Mouse (Mus musculus): Measurements from ENCODE around the gene Osbpl3. TPM values are rescaled to one million over a fixed set of nuclear protein-coding genes. Genes with fewer than 3 reads are reported as not detected.

Gene Osbpl3
- polyA plus RNA-seq, 1 experiment from 2014 or later: 9.3 TPM

DNA sequence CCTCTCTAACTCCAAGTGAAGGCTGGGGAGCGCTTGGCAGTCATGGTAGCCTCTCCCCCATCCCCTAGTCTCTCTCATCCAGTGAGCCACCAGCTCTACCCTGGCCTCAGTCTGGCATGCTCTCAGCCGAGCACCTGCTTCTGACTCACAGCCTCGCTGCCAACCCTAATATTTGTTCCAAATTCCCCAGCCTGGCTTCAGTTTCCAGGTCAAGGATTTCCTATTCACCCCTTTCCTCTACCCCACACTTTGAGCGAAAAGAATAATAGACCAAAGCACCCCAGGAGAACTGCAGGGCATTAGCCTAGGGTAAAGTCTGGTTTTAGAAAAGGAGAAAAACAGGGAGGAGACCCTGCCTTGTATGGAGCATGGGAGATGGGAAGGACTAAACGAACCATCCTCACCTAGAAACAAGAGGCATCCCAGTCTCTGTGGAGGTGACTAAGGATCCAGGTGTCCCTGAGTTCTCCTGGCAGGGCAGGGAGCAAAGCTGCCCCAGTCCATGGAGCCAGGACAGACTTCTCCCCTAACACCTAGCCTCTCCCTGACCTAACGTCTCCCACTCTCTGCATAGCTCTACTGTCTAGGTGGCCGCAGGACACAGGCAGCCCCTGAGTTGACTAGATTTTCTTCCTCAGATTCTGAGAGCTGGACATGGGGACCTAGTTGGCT, 60.2 kb downstream of the Osbpl3 start:
- no peak for ATAC-seq (replicated peaks; ENCODE audit: insufficient number of reproducible peaks, low FRiP score, low TSS enrichment)

DNA sequence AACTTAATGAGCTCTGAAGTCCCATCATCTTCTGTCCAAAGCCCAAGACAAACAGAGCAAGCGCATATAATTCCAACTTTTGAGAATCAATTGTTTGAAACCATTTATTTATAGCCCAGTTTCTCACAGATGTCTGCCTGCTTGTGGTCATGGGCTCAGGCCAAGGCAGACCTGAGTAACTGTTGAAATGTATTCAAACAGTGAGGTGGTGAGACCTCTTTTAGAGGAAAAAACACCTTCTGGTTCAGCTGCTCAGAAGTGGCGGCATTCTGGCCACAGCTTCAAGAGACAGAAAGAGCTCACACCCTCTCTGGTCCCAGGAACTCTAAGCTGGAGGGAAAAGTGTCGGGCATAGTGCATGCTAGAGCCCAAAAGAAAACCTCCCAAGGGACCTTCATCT, 61.6 kb downstream of the Osbpl3 start:
- no peak for ATAC-seq (replicated peaks; ENCODE audit: insufficient number of reproducible peaks, low FRiP score, low TSS enrichment)
- Histone ChIP-seq H3K4me2 (no peak overlapping the region), H3K4me1 (ENCODE audit: control insufficient read depth, insufficient read depth, low read length) (peaks cover 2% of the 10 kb centered on the region), H3K9ac (ENCODE audit: low read depth, low read length) (no peak overlapping the region), H3K9me3 (replicated peaks; ENCODE audit: control insufficient read depth, low read length) (no peaks in the 10 kb centered on the region), H3K27ac (ENCODE audit: low read depth, low read length) (no peak overlapping the region), H3K4me3 (ENCODE audit: low read depth, low read length) (no peak overlapping the region), H3K36me3 (ENCODE audit: control insufficient read depth, insufficient read depth, low read length) (no peaks in the 10 kb centered on the region), H3K27me3 (ENCODE audit: control insufficient read depth, insufficient read depth, low read length) (no peaks in the 10 kb centered on the region)
- WGBS (ENCODE audit: insufficient replicate concordance): 74% methylated on average over 3 of the region's 3 CpGs

More for the DNA sequence above, 60.2 kb downstream of the Osbpl3 start:
- no peaks in the 10 kb centered on the region for H3K36me3 ChIP-seq (ENCODE audit: control insufficient read depth, insufficient read depth, low read length)
- H3K4me2 ChIP-seq: no peak overlapping the region
- no peaks in the 10 kb centered on the region for H3K9me3 ChIP-seq (replicated peaks; ENCODE audit: control insufficient read depth, low read length)
- peaks cover 7% of the 10 kb centered on the region; the same call in 1 of the 2 replicates for H3K4me1 ChIP-seq (ENCODE audit: control insufficient read depth, insufficient read depth, low read length)
- H3K27me3 ChIP-seq (ENCODE audit: control insufficient read depth, insufficient read depth, low read length): no peaks in the 10 kb centered on the region
- H3K27ac ChIP-seq (ENCODE audit: low read depth, low read length): no peak overlapping the region
- H3K4me3 ChIP-seq (ENCODE audit: low read depth, low read length): no peak overlapping the region
- 74% methylated on average over 7 of the region's 7 CpGs for WGBS (ENCODE audit: insufficient replicate concordance)
- no peak overlapping the region for H3K9ac ChIP-seq (ENCODE audit: low read depth, low read length)

DNA sequence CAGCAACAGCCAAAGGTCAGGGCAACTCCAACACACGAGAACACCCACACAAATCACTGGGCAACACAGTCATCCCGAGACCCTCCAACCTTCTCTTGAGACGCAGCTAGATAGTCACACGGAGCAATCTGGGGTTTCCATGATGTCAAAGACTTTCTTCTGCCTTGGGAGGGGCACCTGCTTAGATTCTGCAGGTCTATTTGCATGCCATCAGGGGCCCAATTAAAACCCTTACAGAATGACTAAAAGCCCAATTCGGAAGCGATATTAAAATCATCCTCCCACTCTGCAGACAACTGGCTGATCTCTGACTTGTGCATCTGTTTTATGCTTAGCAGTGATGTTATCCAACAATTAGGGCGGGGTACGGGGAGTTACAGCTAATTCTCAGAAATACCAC, 62.0 kb downstream of the Osbpl3 start:
- no peak for ATAC-seq (replicated peaks; ENCODE audit: insufficient number of reproducible peaks, low FRiP score, low TSS enrichment)
- H3K9me3 ChIP-seq (replicated peaks; ENCODE audit: control insufficient read depth, low read length): no peaks in the 10 kb centered on the region
- H3K27ac ChIP-seq (ENCODE audit: low read depth, low read length): no peak overlapping the region
- H3K4me3 ChIP-seq (ENCODE audit: low read depth, low read length): no peak overlapping the region
- WGBS (ENCODE audit: insufficient replicate concordance): 85% methylated on average over 8 of the region's 8 CpGs
- H3K4me1 ChIP-seq (ENCODE audit: control insufficient read depth, insufficient read depth, low read length): no peaks in the 10 kb centered on the region; the same call in 1 of the 2 replicates
- no peak overlapping the region for H3K4me2 ChIP-seq
- no peaks in the 10 kb centered on the region for H3K27me3 ChIP-seq (ENCODE audit: control insufficient read depth, insufficient read depth, low read length)
- no peak overlapping the region for H3K9ac ChIP-seq (ENCODE audit: low read depth, low read length)
- no peaks in the 10 kb centered on the region for H3K36me3 ChIP-seq (ENCODE audit: control insufficient read depth, insufficient read depth, low read length)

DNA sequence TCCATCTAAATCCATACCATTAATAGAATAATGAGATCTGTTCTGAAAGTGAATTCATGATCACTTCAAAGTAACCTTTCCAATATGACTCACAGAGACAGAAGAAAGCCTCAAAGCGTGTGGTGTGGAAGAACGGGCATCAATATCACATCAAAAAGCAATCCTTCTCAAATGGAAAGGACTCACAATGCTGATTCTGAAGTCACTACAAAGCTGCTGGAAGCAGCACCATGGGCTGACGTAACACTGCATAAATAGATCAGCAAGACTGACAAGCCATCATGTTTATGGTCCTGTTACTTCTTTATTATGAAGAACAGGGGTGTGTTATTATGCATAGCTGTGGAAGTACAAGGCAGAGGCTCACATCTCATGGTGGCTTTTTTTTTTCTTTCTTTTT, 64.0 kb downstream of the Osbpl3 start:
- H3K4me1 ChIP-seq (ENCODE audit: control insufficient read depth, insufficient read depth, low read length): peaks cover 2% of the 10 kb centered on the region; the same call in 1 of the 2 replicates
- H3K4me2 ChIP-seq: no peak overlapping the region
- no peak for ATAC-seq (replicated peaks; ENCODE audit: insufficient number of reproducible peaks, low FRiP score, low TSS enrichment)
- no peaks in the 10 kb centered on the region for H3K9me3 ChIP-seq (replicated peaks; ENCODE audit: control insufficient read depth, low read length)
- H3K27me3 ChIP-seq (ENCODE audit: control insufficient read depth, insufficient read depth, low read length): no peaks in the 10 kb centered on the region
- no peak overlapping the region for H3K9ac ChIP-seq (ENCODE audit: low read depth, low read length)
- H3K36me3 ChIP-seq (ENCODE audit: control insufficient read depth, insufficient read depth, low read length): no peaks in the 10 kb centered on the region
- no peak overlapping the region for H3K4me3 ChIP-seq (ENCODE audit: low read depth, low read length)
- WGBS (ENCODE audit: insufficient replicate concordance): 89% methylated on average over 3 of the region's 3 CpGs
- H3K27ac ChIP-seq (ENCODE audit: low read depth, low read length): no peak overlapping the region

DNA sequence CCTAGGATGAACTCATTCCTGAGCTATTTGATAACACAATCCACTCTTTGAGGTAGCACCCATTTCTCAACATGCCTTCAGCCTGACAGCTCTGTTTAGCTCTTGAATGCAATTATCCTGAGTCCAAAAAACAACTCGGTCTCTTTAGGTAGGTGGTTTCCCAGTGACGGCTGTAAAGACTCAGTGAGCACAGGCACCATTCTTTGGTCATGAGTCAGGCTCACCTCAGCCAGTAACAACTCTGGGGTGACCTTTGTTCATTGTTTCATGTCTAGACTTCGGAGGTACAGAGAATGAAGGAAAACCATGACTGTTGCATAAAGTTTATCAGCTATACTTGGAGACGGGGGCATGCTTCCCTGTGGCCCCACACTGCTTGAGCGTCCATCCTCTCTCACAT, 65.7 kb downstream of the Osbpl3 start:
- Histone ChIP-seq H3K27me3 (ENCODE audit: control insufficient read depth, insufficient read depth, low read length) (no peaks in the 10 kb centered on the region), H3K36me3 (ENCODE audit: control insufficient read depth, insufficient read depth, low read length) (no peaks in the 10 kb centered on the region), H3K4me3 (ENCODE audit: low read depth, low read length) (no peak overlapping the region), H3K9me3 (replicated peaks; ENCODE audit: control insufficient read depth, low read length) (no peaks in the 10 kb centered on the region), H3K4me1 (ENCODE audit: control insufficient read depth, insufficient read depth, low read length) (peaks cover 2% of the 10 kb centered on the region; the same call in 1 of the 2 replicates), H3K9ac (ENCODE audit: low read depth, low read length) (no peak overlapping the region), H3K4me2 (no peak overlapping the region), H3K27ac (ENCODE audit: low read depth, low read length) (no peak overlapping the region)
- no peak for ATAC-seq (replicated peaks; ENCODE audit: insufficient number of reproducible peaks, low FRiP score, low TSS enrichment)
- WGBS (ENCODE audit: insufficient replicate concordance): 60% methylated on average over 5 of the region's 5 CpGs

DNA sequence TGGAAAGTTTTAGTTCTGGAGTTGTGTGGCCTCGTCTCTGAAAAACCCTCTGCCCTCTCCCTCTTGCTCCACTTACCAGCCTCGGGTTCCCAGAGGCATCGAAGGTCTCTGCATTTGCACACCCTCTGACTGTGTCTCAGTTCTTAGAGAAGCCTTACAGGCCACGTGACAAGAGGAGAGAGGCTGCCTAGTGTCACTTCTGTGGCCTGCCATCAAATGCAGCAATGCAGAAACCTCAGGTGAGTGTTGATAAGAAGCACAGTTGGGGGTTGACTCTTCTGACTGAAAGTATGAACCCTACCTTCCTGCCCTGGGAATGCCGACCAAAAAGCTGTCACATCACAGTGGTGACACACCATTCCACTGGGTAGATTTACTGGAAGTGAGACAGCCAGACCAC, 68.4 kb downstream of the Osbpl3 start:
- H3K9me3 ChIP-seq (replicated peaks; ENCODE audit: control insufficient read depth, low read length): no peaks in the 10 kb centered on the region
- WGBS (ENCODE audit: insufficient replicate concordance): 45% methylated on average over 5 of the region's 5 CpGs
- H3K9ac ChIP-seq (ENCODE audit: low read depth, low read length): no peak overlapping the region
- H3K36me3 ChIP-seq (ENCODE audit: control insufficient read depth, insufficient read depth, low read length): no peaks in the 10 kb centered on the region
- no peak overlapping the region for H3K4me2 ChIP-seq
- no peaks in the 10 kb centered on the region for H3K27me3 ChIP-seq (ENCODE audit: control insufficient read depth, insufficient read depth, low read length)
- no peak overlapping the region for H3K27ac ChIP-seq (ENCODE audit: low read depth, low read length)
- no peak for ATAC-seq (replicated peaks; ENCODE audit: insufficient number of reproducible peaks, low FRiP score, low TSS enrichment)
- H3K4me3 ChIP-seq (ENCODE audit: low read depth, low read length): no peak overlapping the region
- peaks cover 5% of the 10 kb centered on the region for H3K4me1 ChIP-seq (ENCODE audit: control insufficient read depth, insufficient read depth, low read length)

DNA sequence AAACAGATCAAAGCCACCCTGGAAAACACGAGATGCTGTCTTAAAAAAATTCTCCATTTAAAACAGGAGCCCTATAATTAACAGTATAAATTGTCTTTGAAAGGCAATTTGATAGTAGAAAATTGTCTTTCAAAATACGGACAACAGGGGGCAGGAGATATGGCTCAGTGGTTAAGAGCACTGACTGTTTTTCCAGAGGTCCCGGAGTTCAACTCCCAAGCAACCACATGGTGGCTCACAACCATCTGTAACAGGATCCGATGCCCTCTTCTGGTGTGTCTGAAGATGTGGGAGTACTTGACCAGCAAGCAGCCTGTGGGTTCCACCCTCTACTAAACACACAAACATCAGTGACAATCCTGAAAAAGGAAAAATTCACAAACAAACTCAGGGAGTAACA, 69.5 kb downstream of the Osbpl3 start:
- Histone ChIP-seq H3K36me3 (ENCODE audit: control insufficient read depth, insufficient read depth, low read length) (no peaks in the 10 kb centered on the region), H3K9ac (ENCODE audit: low read depth, low read length) (no peak overlapping the region), H3K27ac (ENCODE audit: low read depth, low read length) (no peak overlapping the region), H3K27me3 (ENCODE audit: control insufficient read depth, insufficient read depth, low read length) (no peaks in the 10 kb centered on the region), H3K9me3 (replicated peaks; ENCODE audit: control insufficient read depth, low read length) (no peaks in the 10 kb centered on the region), H3K4me3 (ENCODE audit: low read depth, low read length) (no peak overlapping the region), H3K4me1 (ENCODE audit: control insufficient read depth, insufficient read depth, low read length) (peaks cover 16% of the 10 kb centered on the region), H3K4me2 (no peak overlapping the region)
- WGBS (ENCODE audit: insufficient replicate concordance): 86% methylated on average over 4 of the region's 4 CpGs
- ATAC-seq (replicated peaks; ENCODE audit: insufficient number of reproducible peaks, low FRiP score, low TSS enrichment): no peak

DNA sequence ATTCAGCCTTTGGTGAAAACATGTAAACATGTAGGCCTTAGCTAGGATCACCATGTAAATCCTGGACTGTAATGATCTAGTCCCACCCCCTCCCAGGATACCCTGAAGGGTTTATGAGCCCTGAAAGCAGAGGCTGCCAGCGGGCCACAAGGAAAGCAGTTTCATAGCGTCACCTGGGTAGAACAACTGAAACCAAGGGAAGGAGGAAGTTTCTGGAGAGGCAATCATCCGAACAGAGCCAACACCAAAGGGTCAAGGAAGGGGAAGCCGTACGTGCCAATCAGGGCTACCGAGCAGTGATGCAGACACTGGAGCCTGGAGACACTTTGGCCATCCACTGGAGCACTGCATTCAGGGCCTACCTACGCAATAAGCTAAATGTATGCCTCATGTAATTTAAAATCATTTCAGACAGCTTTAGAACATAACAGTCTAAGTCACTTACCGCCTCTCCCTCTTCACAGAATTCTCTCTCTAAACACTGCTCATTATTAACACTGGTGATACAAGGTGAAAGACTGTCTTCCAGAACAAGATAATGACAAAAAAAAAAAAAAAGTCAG, 70.5 kb downstream of the Osbpl3 start:
- ATAC-seq (replicated peaks; ENCODE audit: insufficient number of reproducible peaks, low FRiP score, low TSS enrichment): no peak
- Histone ChIP-seq H3K4me3 (ENCODE audit: low read depth, low read length) (no peak overlapping the region), H3K4me2 (no peak overlapping the region), H3K9me3 (replicated peaks; ENCODE audit: control insufficient read depth, low read length) (no peaks in the 10 kb centered on the region), H3K27ac (ENCODE audit: low read depth, low read length) (no peak overlapping the region), H3K27me3 (ENCODE audit: control insufficient read depth, insufficient read depth, low read length) (no peaks in the 10 kb centered on the region), H3K36me3 (ENCODE audit: control insufficient read depth, insufficient read depth, low read length) (no peaks in the 10 kb centered on the region), H3K9ac (ENCODE audit: low read depth, low read length) (no peak overlapping the region), H3K4me1 (ENCODE audit: control insufficient read depth, insufficient read depth, low read length) (peaks cover 16% of the 10 kb centered on the region)
- WGBS (ENCODE audit: insufficient replicate concordance): 87% methylated on average over 8 of the region's 8 CpGs

DNA sequence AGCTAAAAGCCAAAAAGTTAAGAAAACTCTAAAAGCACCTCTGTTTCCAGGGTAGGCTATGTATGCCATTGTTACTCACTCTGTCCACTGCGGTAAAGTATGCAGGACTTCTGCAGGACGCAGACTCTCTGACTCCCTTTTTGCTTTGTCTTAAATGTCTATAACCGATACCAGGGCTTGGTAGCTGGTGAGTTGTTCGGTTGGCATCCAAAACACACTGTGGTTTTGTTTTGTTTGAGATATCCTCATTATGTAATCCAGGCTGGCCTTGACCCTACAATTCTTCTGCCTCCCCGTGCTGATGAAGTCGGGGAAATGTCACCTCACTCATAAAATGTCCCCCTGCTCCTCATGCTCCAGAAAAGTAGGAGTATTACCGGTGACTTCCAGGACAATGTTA, 73.3 kb downstream of the Osbpl3 start:
- Histone ChIP-seq H3K4me3 (ENCODE audit: low read depth, low read length) (no peak overlapping the region), H3K27ac (ENCODE audit: low read depth, low read length) (no peak overlapping the region), H3K4me2 (no peak overlapping the region), H3K27me3 (ENCODE audit: control insufficient read depth, insufficient read depth, low read length) (no peaks in the 10 kb centered on the region), H3K9me3 (replicated peaks; ENCODE audit: control insufficient read depth, low read length) (no peaks in the 10 kb centered on the region), H3K9ac (ENCODE audit: low read depth, low read length) (no peak overlapping the region), H3K4me1 (ENCODE audit: control insufficient read depth, insufficient read depth, low read length) (peaks cover 21% of the 10 kb centered on the region), H3K36me3 (ENCODE audit: control insufficient read depth, insufficient read depth, low read length) (no peaks in the 10 kb centered on the region)
- no peak for ATAC-seq (replicated peaks; ENCODE audit: insufficient number of reproducible peaks, low FRiP score, low TSS enrichment)
- WGBS (ENCODE audit: insufficient replicate concordance): 68% methylated on average over 7 of the region's 7 CpGs
